Mouse (Mus musculus): Measurements from ENCODE around the gene Accs. TPM values are rescaled to one million over a fixed set of nuclear protein-coding genes. Genes with fewer than 3 reads are reported as not detected.

The Accs gene
- total RNA-seq (2023) = 15.0 to 18.2 TPM (median 15.4 TPM) in 4 replicates

DNA sequence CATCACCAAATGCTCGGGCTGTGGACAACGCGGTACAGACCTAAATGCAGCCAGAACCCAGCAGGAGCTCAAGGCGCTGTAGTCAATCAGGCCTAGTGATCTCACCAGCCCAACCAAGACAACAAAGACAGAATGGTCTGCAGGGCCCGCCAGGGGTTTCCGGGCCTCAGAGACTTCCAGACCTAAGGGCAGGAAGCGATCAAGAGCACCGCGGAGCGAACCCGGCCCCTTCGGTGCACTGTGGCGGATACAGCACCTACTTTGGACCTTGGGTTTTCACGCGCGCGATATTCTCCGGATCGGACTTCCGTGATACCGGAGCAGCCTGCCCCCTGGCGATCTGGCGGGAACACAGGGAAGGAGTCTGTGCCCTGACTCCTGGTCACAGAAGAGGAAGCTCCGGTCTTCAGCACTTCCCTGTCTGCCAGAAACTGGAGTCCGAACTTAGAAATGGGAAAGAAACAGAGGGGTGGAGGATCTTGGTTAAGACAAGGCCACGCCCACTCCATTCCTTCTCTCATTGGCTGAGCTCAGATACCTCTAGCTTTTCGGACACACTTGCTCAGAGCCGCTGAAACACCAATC, at the start of gene Accs:
Accs (minus strand) TSS at position 439 of the 585 bp plus-strand sequence.

DNA sequence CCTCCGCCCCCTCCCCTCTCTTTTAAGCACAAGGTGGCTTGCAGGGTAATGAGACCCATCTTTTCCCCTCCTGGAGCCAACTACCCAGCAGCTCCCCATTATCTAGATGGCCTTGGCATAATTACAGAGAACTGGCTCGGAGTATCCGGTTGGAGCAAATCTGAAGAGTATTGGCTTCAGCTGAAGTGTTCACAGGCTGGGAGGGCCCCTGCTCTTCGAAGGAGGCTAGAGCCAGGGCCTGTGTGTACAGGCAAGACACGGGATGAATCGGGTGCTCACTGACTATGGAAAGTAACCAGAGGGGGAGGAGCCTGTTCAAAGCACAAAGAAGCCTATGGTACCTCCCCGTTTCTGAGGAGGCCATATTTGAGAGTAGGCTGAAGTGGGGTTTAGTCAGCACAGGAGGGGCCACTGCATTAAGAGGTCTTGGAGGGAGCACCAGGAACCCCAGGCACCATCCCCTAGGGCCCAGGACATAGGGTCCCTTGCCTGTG, 19.4 kb upstream of the Accs start, which contains the start of gene Accsl:
Accsl (minus strand) TSS at position 51 of the 494 bp plus-strand sequence.

GRCm38 (mm10) chr2:93822045-93822749, 27.5 kb downstream of the Accs start, which contains the start of gene Ext2:
TSS of gene Ext2 (minus strand) at chr2:93822568.

Other genes with a start within 250 kb of the Accs start
- not detected in 4 replicates for gene Alx4, start 207.6 kb downstream of the Accs start, total RNA-seq (2023)
- gene Ext2, start 27.4 kb downstream of the Accs start, total RNA-seq (2023) = 42.0 to 52.5 TPM (median 50.8 TPM) in 4 replicates
- not detected in 4 replicates for gene Accsl, start 19.2 kb upstream of the Accs start, total RNA-seq (2023)
- 0.47 to 0.89 TPM in 2 of 4 replicates, not detected in the others for gene Gm13889, start 107.3 kb upstream of the Accs start, total RNA-seq (2023)
- gene Gm27027, start 146.4 kb upstream of the Accs start, total RNA-seq (2023) = 1.5 TPM in 1 of 4 replicates, not detected in the others
- 59.6 to 71.1 TPM (median 66.9 TPM) in 4 replicates for gene Alkbh3, start 160.9 kb upstream of the Accs start, total RNA-seq (2023)

All from B cell, adult 62 days (primary cell).